Mouse (Mus musculus) ES-E14 (cell line): ENCODE data around the gene Pitpnm1.

ENCODE experiments used
- CHD2 ChIP-seq: IDR thresholded peaks from 2 replicates; pipeline ENCODE4 v1.6.1; 2014; ENCODE audit warnings: mild to moderate bottlenecking, low read depth, low read length, inconsistent platforms
- HCFC1 ChIP-seq: IDR thresholded peaks from 2 replicates; pipeline ENCODE4 v1.6.1; 2012; ENCODE audit warnings: low read length, inconsistent platforms, borderline replicate concordance; ENCODE audit not compliant: insufficient read depth

DNA sequence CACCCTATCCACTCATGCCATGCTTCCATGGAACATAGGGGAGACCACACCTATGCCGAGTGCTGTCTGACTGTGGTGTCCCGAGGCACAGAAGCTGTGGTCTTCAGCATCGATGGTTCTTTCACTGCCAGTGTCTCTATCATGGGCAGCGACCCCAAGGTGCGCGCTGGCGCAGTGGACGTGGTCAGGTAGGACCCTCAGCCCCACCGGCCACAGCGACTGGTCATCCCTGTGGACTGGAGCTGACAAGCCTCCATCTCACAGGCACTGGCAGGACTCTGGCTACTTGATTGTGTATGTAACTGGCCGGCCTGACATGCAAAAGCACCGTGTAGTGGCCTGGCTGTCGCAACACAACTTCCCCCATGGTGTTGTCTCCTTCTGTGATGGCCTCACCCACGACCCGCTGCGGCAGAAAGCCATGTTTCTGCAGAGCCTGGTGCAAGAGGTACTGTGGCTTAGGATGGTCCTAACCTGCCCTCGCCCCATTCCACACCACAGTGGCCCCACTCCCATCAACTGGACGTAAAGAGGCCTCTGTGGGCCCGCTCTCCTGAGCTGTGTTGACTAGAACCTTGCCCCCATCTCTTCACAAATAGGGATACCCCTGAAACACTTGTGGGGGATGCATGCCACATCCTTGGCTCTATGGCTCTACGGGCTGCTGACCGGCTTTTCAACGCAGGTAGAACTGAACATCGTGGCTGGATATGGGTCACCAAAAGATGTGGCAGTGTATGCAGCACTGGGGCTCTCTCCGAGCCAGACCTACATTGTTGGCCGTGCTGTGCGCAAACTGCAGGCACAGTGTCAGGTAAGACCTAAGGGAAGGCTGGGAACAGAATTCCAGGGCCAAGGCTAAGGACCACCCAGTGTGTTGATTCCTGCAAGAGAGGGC is 12.5 kb downstream of the Pitpnm1 start:
- TF ChIP-seq CHD2 (no peak), HCFC1 (no peak)
